9 mouse cellular contexts compared by ENCODE assay signal in genomic region chr17:58820588-58821195, GRCm38 (mm10).
DNase-seq lines count a peak whose midpoint lies in the region; ATAC-seq and TF ChIP-seq lines count a peak whose summit lies in the region.
"Had no signal": no experiment of that assay in that cellular context is flagged by ENCODE, and none has a peak within 500 bp of the region (broad histone marks: within the 10 kb centered on the region; RNA-seq: fewer than 3 reads in every experiment).

No protein-coding gene starts in this region.

- H3K27ac ChIP-seq in heart, adult 2 months: no peak overlapping the region
- no peak overlapping the region for H3K27ac ChIP-seq in heart, embryonic 11.5 days (ENCODE audit: low read depth, low read length)
- no peak overlapping the region for H3K27ac ChIP-seq in midbrain, embryonic 12.5 days (replicated peaks)
- no peak overlapping the region for H3K27ac ChIP-seq in liver, embryonic 11.5 days (ENCODE audit: low read depth, low read length)
- H3K27ac ChIP-seq in thymus, adult 2 months (ENCODE audit: control insufficient read depth, insufficient read depth, low read length): no peak overlapping the region
- H3K27ac ChIP-seq: stomach, embryonic 15.5 days had no signal

- no peak for DNase-seq in heart, adult 2 months
- DNase-seq in ES-CJ7 (ENCODE audit: low read depth, low spot score): peak; percentile 25
- DNase-seq in embryo, embryonic 9.5 days (ENCODE audit: extremely low spot score): peak; percentile 7
- DNase-seq in liver, embryonic 11.5 days (ENCODE audit: low spot score): no peak
- no peak for DNase-seq in thymus, adult 2 months
- no peak for DNase-seq in cerebellum, adult 9-11 months

- no peaks in the 10 kb centered on the region for H3K79me2 ChIP-seq in heart, adult 2 months (replicated peaks; ENCODE audit: control insufficient read depth, insufficient read depth, low read length)

- TF ChIP-seq POLR2A in heart, adult 2 months (IDR thresholded peaks at IDR 0.05; ENCODE audit: insufficient read depth, low read depth, low read length): no peak
- no peak for TF ChIP-seq POLR2A in thymus, adult 2 months (IDR thresholded peaks at IDR 0.05; ENCODE audit: control insufficient read depth, extremely low read depth, insufficient read depth, low read length, poor library complexity)

- H3K4me1 ChIP-seq in heart, adult 2 months (ENCODE audit: control insufficient read depth, insufficient read depth, low read length): no peaks in the 10 kb centered on the region
- H3K4me1 ChIP-seq in heart, embryonic 11.5 days (ENCODE audit: control insufficient read depth, insufficient read depth, low read length): no peaks in the 10 kb centered on the region
- peaks cover 15% of the 10 kb centered on the region; the same call in 1 of the 2 replicates for H3K4me1 ChIP-seq in midbrain, embryonic 12.5 days
- H3K4me1 ChIP-seq in liver, embryonic 11.5 days (replicated peaks; ENCODE audit: control insufficient read depth, insufficient read depth, low read length): no peaks in the 10 kb centered on the region
- no peaks in the 10 kb centered on the region for H3K4me1 ChIP-seq in thymus, adult 2 months (replicated peaks; ENCODE audit: control insufficient read depth, insufficient read depth, low read length)
- H3K4me1 ChIP-seq: stomach, embryonic 15.5 days had no signal

- H3K9ac ChIP-seq in heart, adult 2 months (ENCODE audit: low read depth, low read length): no peak overlapping the region
- no peak overlapping the region for H3K9ac ChIP-seq in heart, embryonic 11.5 days (ENCODE audit: low read depth, low read length)
- no peak overlapping the region for H3K9ac ChIP-seq in midbrain, embryonic 12.5 days (replicated peaks)
- no peak overlapping the region for H3K9ac ChIP-seq in liver, embryonic 11.5 days (ENCODE audit: low read depth, low read length)
- H3K9ac ChIP-seq: stomach, embryonic 15.5 days had no signal

- TF ChIP-seq EP300 in heart, adult 2 months (IDR thresholded peaks at IDR 0.05; ENCODE audit: insufficient read depth, low read depth, low read length): no peak

- H3K9me3 ChIP-seq in heart, embryonic 11.5 days (replicated peaks; ENCODE audit: control insufficient read depth, low read length): no peaks in the 10 kb centered on the region
- H3K9me3 ChIP-seq in midbrain, embryonic 12.5 days: no peaks in the 10 kb centered on the region
- no peaks in the 10 kb centered on the region for H3K9me3 ChIP-seq in liver, embryonic 11.5 days (ENCODE audit: control insufficient read depth, low read length)
- H3K9me3 ChIP-seq: stomach, embryonic 15.5 days had no signal

- no peaks in the 10 kb centered on the region for H3K36me3 ChIP-seq in heart, adult 2 months (ENCODE audit: control insufficient read depth, insufficient read depth, low read length)
- no peaks in the 10 kb centered on the region for H3K36me3 ChIP-seq in heart, embryonic 11.5 days (ENCODE audit: control insufficient read depth, insufficient read depth, low read length)
- no peaks in the 10 kb centered on the region for H3K36me3 ChIP-seq in midbrain, embryonic 12.5 days
- H3K36me3 ChIP-seq in liver, embryonic 11.5 days (ENCODE audit: control insufficient read depth, insufficient read depth, low read length): no peaks in the 10 kb centered on the region
- no peaks in the 10 kb centered on the region for H3K36me3 ChIP-seq in thymus, adult 2 months (ENCODE audit: control insufficient read depth, insufficient read depth, low read length)
- H3K36me3 ChIP-seq: stomach, embryonic 15.5 days had no signal

- intact Hi-C loops in heart, adult 2 months (cut with DNase I): loop anchor here (1.0 kb wide), 1 partner anchor 19 kb away; no protein-coding TSS in a partner anchor

- 53% methylated on average over 4 of the region's 4 CpGs for WGBS in heart, adult 2 months
- 65% methylated on average over 4 of the region's 4 CpGs for WGBS in heart, embryonic 11.5 days (ENCODE audit: insufficient replicate concordance)
- WGBS in midbrain, embryonic 12.5 days: 12% methylated on average over 4 of the region's 4 CpGs
- WGBS in liver, embryonic 11.5 days: 60% methylated on average over 4 of the region's 4 CpGs
- WGBS in thymus, adult 2 months: 68% methylated on average over 4 of the region's 4 CpGs

- TF ChIP-seq CTCF in heart, adult 2 months (IDR thresholded peaks at IDR 0.05): peak; percentile 21
- no peak for TF ChIP-seq CTCF in thymus, adult 2 months (IDR thresholded peaks at IDR 0.05; ENCODE audit: borderline replicate concordance, control insufficient read depth, extremely low read depth, insufficient read depth, low read length, poor library complexity)

- no peak overlapping the region for H3K4me2 ChIP-seq in heart, embryonic 11.5 days
- no peak overlapping the region for H3K4me2 ChIP-seq in midbrain, embryonic 12.5 days (replicated peaks)
- H3K4me2 ChIP-seq in liver, embryonic 11.5 days: no peak overlapping the region
- H3K4me2 ChIP-seq: stomach, embryonic 15.5 days had no signal

- no peak for ATAC-seq in heart, embryonic 11.5 days (replicated peaks; ENCODE audit: insufficient number of reproducible peaks, low FRiP score, low TSS enrichment)
- peak; percentile 75 for ATAC-seq in midbrain, embryonic 12.5 days (ENCODE audit: low FRiP score, low read depth)
- no peak for ATAC-seq in liver, embryonic 11.5 days (replicated peaks; ENCODE audit: low FRiP score)

- no peaks in the 10 kb centered on the region for H3K27me3 ChIP-seq in heart, adult 2 months (ENCODE audit: control insufficient read depth, insufficient read depth, low read length)
- no peaks in the 10 kb centered on the region for H3K27me3 ChIP-seq in heart, embryonic 11.5 days (ENCODE audit: control insufficient read depth, insufficient read depth, low read length)
- H3K27me3 ChIP-seq in midbrain, embryonic 12.5 days: no peaks in the 10 kb centered on the region
- H3K27me3 ChIP-seq in liver, embryonic 11.5 days (replicated peaks; ENCODE audit: control insufficient read depth, insufficient read depth, low read length): no peaks in the 10 kb centered on the region
- H3K27me3 ChIP-seq in thymus, adult 2 months (ENCODE audit: control insufficient read depth, insufficient read depth, low read length): no peaks in the 10 kb centered on the region
- H3K27me3 ChIP-seq: stomach, embryonic 15.5 days had no signal

- H3K4me3 ChIP-seq in heart, adult 2 months: no peak overlapping the region
- H3K4me3 ChIP-seq in heart, embryonic 11.5 days (ENCODE audit: low read depth, low read length): no peak overlapping the region
- H3K4me3 ChIP-seq in midbrain, embryonic 12.5 days: no peak overlapping the region
- no peak overlapping the region for H3K4me3 ChIP-seq in liver, embryonic 11.5 days (ENCODE audit: low read depth, low read length)
- no peak overlapping the region for H3K4me3 ChIP-seq in thymus, adult 2 months (ENCODE audit: control insufficient read depth, insufficient read depth, low read length)
- H3K4me3 ChIP-seq: stomach, embryonic 15.5 days had no signal

Comparison
In these comparisons a context has a peak if more than half of its experiments do, and no peak if none do; other contexts are left out.
1. DNase-seq: peak in ES-CJ7 (single experiment) and embryo, embryonic 9.5 days (single experiment); none in heart, adult 2 months (0 of 2), liver, embryonic 11.5 days (single experiment), thymus, adult 2 months (single experiment) and cerebellum, adult 9-11 months (single experiment).